Mouse (Mus musculus): ENCODE measurements around the gene Rasa4. TPM values are rescaled to one million over a fixed set of nuclear protein-coding genes. Genes with fewer than 3 reads are reported as not detected.
"Not testable (repeated sequence)": the region's sequence is repeated elsewhere in the genome, so short reads cannot be mapped to it uniquely, and the experiment has no call there.

Rasa4 gene
- polyA plus RNA-seq, 2 experiments = 14.1 to 29.4 TPM

- Histone ChIP-seq H3K4me1 (ENCODE audit: control insufficient read depth, insufficient read depth, low read length) (no peaks in the 10 kb centered on the region), H3K4me3 (replicated peaks; ENCODE audit: low read length) (no peak overlapping the region), H3K27me3 (ENCODE audit: control insufficient read depth, insufficient read depth, low read length) (no peaks in the 10 kb centered on the region), H3K36me3 (ENCODE audit: control insufficient read depth, insufficient read depth, low read length) (no peaks in the 10 kb centered on the region), H3K27ac (replicated peaks; ENCODE audit: low read depth, low read length) (no peak overlapping the region), H3K4me2 (replicated peaks; ENCODE audit: low read depth, low read length, severe bottlenecking) (no peak overlapping the region), H3K9ac (ENCODE audit: low read depth, low read length, severe bottlenecking) (no peak overlapping the region), H3K9me3 (ENCODE audit: control insufficient read depth, low read length) (no peaks in the 10 kb centered on the region)
- 66% methylated on average over 8 of the region's 8 CpGs for WGBS
- no peak for ATAC-seq (ENCODE audit: low FRiP score, low read depth)
- peak; percentile 22 for DNase-seq (ENCODE audit: low spot score)
- TF ChIP-seq POLR2A (IDR thresholded peaks at IDR 0.05; ENCODE audit: borderline replicate concordance, extremely low read depth, insufficient read depth, insufficient read length) = no peak
These were observed 68.6 kb downstream of the Rasa4 start for GRCm38 (mm10) chr5:136152365-136152764.

- H3K4me2 ChIP-seq (replicated peaks; ENCODE audit: low read depth, low read length, severe bottlenecking) = no peak overlapping the region
- no peak for DNase-seq (ENCODE audit: low spot score)
- 91% methylated on average over 5 of the region's 5 CpGs for WGBS
These were observed 71.7 kb downstream of the Rasa4 start for GRCm38 (mm10) chr5:136155399-136155798.

GRCm38 (mm10) chr5:136160084-136160483, 76.4 kb downstream of the Rasa4 start:
- DNase-seq (ENCODE audit: low spot score); H3K9me3 ChIP-seq (ENCODE audit: control insufficient read depth, low read length); H3K4me1 ChIP-seq (ENCODE audit: control insufficient read depth, insufficient read depth, low read length); ATAC-seq (ENCODE audit: low FRiP score, low read depth); H3K36me3 ChIP-seq (ENCODE audit: control insufficient read depth, insufficient read depth, low read length); H3K27me3 ChIP-seq (ENCODE audit: control insufficient read depth, insufficient read depth, low read length); H3K9ac ChIP-seq (ENCODE audit: low read depth, low read length, severe bottlenecking); H3K4me3 ChIP-seq (replicated peaks; ENCODE audit: low read length); H3K4me2 ChIP-seq (replicated peaks; ENCODE audit: low read depth, low read length, severe bottlenecking); H3K27ac ChIP-seq (replicated peaks; ENCODE audit: low read depth, low read length): not testable (repeated sequence)
- WGBS = 89% methylated on average over 11 of the region's 12 CpGs

More at GRCm38 (mm10) chr5:136155399-136155798, 71.7 kb downstream of the Rasa4 start:
- Histone ChIP-seq H3K27me3 (ENCODE audit: control insufficient read depth, insufficient read depth, low read length) (no peaks in the 10 kb centered on the region), H3K9ac (ENCODE audit: low read depth, low read length, severe bottlenecking) (no peak overlapping the region), H3K4me1 (ENCODE audit: control insufficient read depth, insufficient read depth, low read length) (no peaks in the 10 kb centered on the region), H3K36me3 (ENCODE audit: control insufficient read depth, insufficient read depth, low read length) (no peaks in the 10 kb centered on the region), H3K9me3 (ENCODE audit: control insufficient read depth, low read length) (no peaks in the 10 kb centered on the region), H3K4me3 (replicated peaks; ENCODE audit: low read length) (no peak overlapping the region), H3K27ac (replicated peaks; ENCODE audit: low read depth, low read length) (no peak overlapping the region)
- no peak for TF ChIP-seq POLR2A (IDR thresholded peaks at IDR 0.05; ENCODE audit: borderline replicate concordance, extremely low read depth, insufficient read depth, insufficient read length)
- ATAC-seq (ENCODE audit: low FRiP score, low read depth) = no peak

Small RNA genes within 50 kb of the gene (microRNA-seq; reads per million reads assigned to microRNA genes)
- gene Mir7035 = 0.92 reads per million

Other genes with a start within 250 kb of the Rasa4 start
- gene Hspb1, start 196.0 kb upstream of the Rasa4 start, polyA plus RNA-seq (2012; rRNA removed) = 326 and 338 TPM in 2 replicates
- 433 and 574 TPM in 2 replicates for gene Hspb1, start 196.0 kb upstream of the Rasa4 start, polyA plus RNA-seq (2014; fragmentation: Nextera tagmentation; extraction: Ambion mirVana)
- 83.6 and 91.3 TPM in 2 replicates for gene Ywhag, start 149.3 kb upstream of the Rasa4 start, polyA plus RNA-seq (2012; rRNA removed)
- 72.9 and 76.9 TPM in 2 replicates for gene Ywhag, start 149.3 kb upstream of the Rasa4 start, polyA plus RNA-seq (2014; fragmentation: Nextera tagmentation; extraction: Ambion mirVana)
- 6.6 and 7.2 TPM in 2 replicates for gene Ssc4d, start 109.4 kb upstream of the Rasa4 start, polyA plus RNA-seq (2012; rRNA removed)
- gene Ssc4d, start 109.4 kb upstream of the Rasa4 start, polyA plus RNA-seq (2014; fragmentation: Nextera tagmentation; extraction: Ambion mirVana) = 2.6 and 3.2 TPM in 2 replicates
- 0.32 and 0.38 TPM in 2 replicates for gene Zp3, start 103.8 kb upstream of the Rasa4 start, polyA plus RNA-seq (2012; rRNA removed)
- gene Zp3, start 103.8 kb upstream of the Rasa4 start, polyA plus RNA-seq (2014; fragmentation: Nextera tagmentation; extraction: Ambion mirVana) = 0.37 and 0.40 TPM in 2 replicates
- gene Dtx2, start 89.1 kb upstream of the Rasa4 start, polyA plus RNA-seq (2012; rRNA removed) = 28.5 and 38.2 TPM in 2 replicates
- 29.5 TPM in 2 replicates for gene Dtx2, start 89.1 kb upstream of the Rasa4 start, polyA plus RNA-seq (2014; fragmentation: Nextera tagmentation; extraction: Ambion mirVana)
- gene Upk3b, start 45.4 kb upstream of the Rasa4 start, polyA plus RNA-seq (2012; rRNA removed) = 0.15 and 1.1 TPM in 2 replicates
- gene Upk3b, start 45.4 kb upstream of the Rasa4 start, polyA plus RNA-seq (2014; fragmentation: Nextera tagmentation; extraction: Ambion mirVana) = 0.28 and 0.74 TPM in 2 replicates
- 3.0 and 7.5 TPM in 2 replicates for gene Upk3bl, start 29.4 kb upstream of the Rasa4 start, polyA plus RNA-seq (2012; rRNA removed)
- 11.5 and 14.1 TPM in 2 replicates for gene Upk3bl, start 29.4 kb upstream of the Rasa4 start, polyA plus RNA-seq (2014; fragmentation: Nextera tagmentation; extraction: Ambion mirVana)
- gene Polr2j, start 32.7 kb downstream of the Rasa4 start, polyA plus RNA-seq (2012; rRNA removed) = 148 and 156 TPM in 2 replicates
- 245 and 251 TPM in 2 replicates for gene Polr2j, start 32.7 kb downstream of the Rasa4 start, polyA plus RNA-seq (2014; fragmentation: Nextera tagmentation; extraction: Ambion mirVana)
- gene Lrwd1, start 52.2 kb downstream of the Rasa4 start, polyA plus RNA-seq (2012; rRNA removed) = 59.4 and 71.7 TPM in 2 replicates
- gene Lrwd1, start 52.2 kb downstream of the Rasa4 start, polyA plus RNA-seq (2014; fragmentation: Nextera tagmentation; extraction: Ambion mirVana) = 31.1 and 33.6 TPM in 2 replicates
- 20.0 and 28.9 TPM in 2 replicates for gene Alkbh4, start 52.2 kb downstream of the Rasa4 start, polyA plus RNA-seq (2012; rRNA removed)
- 15.0 and 16.1 TPM in 2 replicates for gene Alkbh4, start 52.2 kb downstream of the Rasa4 start, polyA plus RNA-seq (2014; fragmentation: Nextera tagmentation; extraction: Ambion mirVana)
- gene Orai2, start 86.8 kb downstream of the Rasa4 start, polyA plus RNA-seq (2012; rRNA removed) = 13.7 and 18.4 TPM in 2 replicates
- gene Orai2, start 86.8 kb downstream of the Rasa4 start, polyA plus RNA-seq (2014; fragmentation: Nextera tagmentation; extraction: Ambion mirVana) = 9.0 and 10.2 TPM in 2 replicates
- gene Prkrip1, start 115.0 kb downstream of the Rasa4 start, polyA plus RNA-seq (2012; rRNA removed) = 20.4 and 32.4 TPM in 2 replicates
- 52.3 and 53.0 TPM in 2 replicates for gene Prkrip1, start 115.0 kb downstream of the Rasa4 start, polyA plus RNA-seq (2014; fragmentation: Nextera tagmentation; extraction: Ambion mirVana)
- gene Sh2b2, start 162.6 kb downstream of the Rasa4 start, polyA plus RNA-seq (2012; rRNA removed) = 14.6 and 19.7 TPM in 2 replicates
- 6.3 and 9.0 TPM in 2 replicates for gene Sh2b2, start 162.6 kb downstream of the Rasa4 start, polyA plus RNA-seq (2014; fragmentation: Nextera tagmentation; extraction: Ambion mirVana)

All from limb, embryonic 14.5 days (tissue).